Mouse (Mus musculus) midbrain, embryonic 13.5 days (tissue): ENCODE measurements at regions not wholly inside any gene's neighbourhood (a gene's known extent, or its start where the extent isn't known, plus 50 kb on each side); places are given as distances from the start of the nearest gene placed in this dataset.

Experiments used
- ATAC-seq: fragments of 200-750 bp; cut with Nextera tagmentation; 2 replicates; pipeline ENCODE4 v1.8.0; 2017; ENCODE audit warnings: mild to moderate bottlenecking, moderate TSS enrichment, moderate library complexity
- H3K27ac ChIP-seq: fragments of 300-500 bp; sonication (generic); 2 replicates; pipeline ENCODE4 v1.5.1; 2015; ENCODE audit warnings: inconsistent platforms, mild to moderate bottlenecking, moderate library complexity
- H3K27me3 ChIP-seq: fragments of 300-500 bp; sonication (generic); 2 replicates; pipeline ENCODE4 v1.6.1; 2015; ENCODE audit warnings: mild to moderate bottlenecking, inconsistent platforms
- H3K36me3 ChIP-seq: fragments of 300-500 bp; sonication (generic); 2 replicates; pipeline ENCODE4 v1.6.1; 2015; ENCODE audit warnings: mild to moderate bottlenecking, inconsistent platforms
- H3K4me1 ChIP-seq: fragments of 300-500 bp; sonication (generic); replicated peaks from 2 replicates; pipeline ENCODE4 v1.6.1; 2015; ENCODE audit warnings: inconsistent platforms
- H3K4me2 ChIP-seq: fragments of 300-500 bp; sonication (generic); replicated peaks from 2 replicates; pipeline ENCODE4 v1.6.1; 2015; ENCODE audit warnings: moderate library complexity, mild to moderate bottlenecking, inconsistent platforms
- H3K4me3 ChIP-seq: fragments of 300-500 bp; sonication (generic); replicated peaks from 2 replicates; pipeline ENCODE4 v1.5.1; 2015; ENCODE audit warnings: mild to moderate bottlenecking, inconsistent platforms
- H3K9ac ChIP-seq: fragments of 300-500 bp; sonication (generic); replicated peaks from 2 replicates; pipeline ENCODE4 v1.6.1; 2015; ENCODE audit warnings: mild to moderate bottlenecking, inconsistent platforms
- H3K9me3 ChIP-seq: fragments of 300-500 bp; sonication (generic); 2 replicates; pipeline ENCODE4 v1.6.1; 2016; ENCODE audit warnings: mild to moderate bottlenecking, inconsistent platforms
- WGBS: fragments of 180-500 bp; shearing (Covaris S2); methylation state at CpG from one replicate; pipeline ENCODE4 v1.1.7; 2015; 5-methylcytosine and 5-hydroxymethylcytosine counted together

DNA sequence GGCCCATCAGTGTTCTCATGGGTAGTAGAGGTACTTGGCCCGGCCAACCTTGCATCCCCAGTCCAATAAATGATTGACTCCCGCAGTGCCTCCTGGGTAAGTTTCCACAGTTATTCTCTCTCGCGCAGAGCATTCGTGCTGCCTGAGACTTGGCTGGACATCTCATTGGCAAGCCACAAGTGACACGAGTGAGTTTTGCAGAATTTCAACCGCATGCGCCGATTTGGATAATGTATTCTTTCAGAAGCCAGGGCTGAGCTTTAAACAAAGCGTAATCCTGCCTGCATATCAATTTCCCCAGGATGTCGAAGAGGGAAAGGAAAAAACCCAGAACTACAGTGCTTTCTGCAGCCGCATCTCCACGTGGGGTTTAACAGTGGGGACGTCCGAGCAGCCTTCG is 112.6 kb downstream of the 3100002H09Rik start:
- ATAC-seq, result peak; percentile 40; the same call in 1 of the 2 replicates
- Histone ChIP-seq H3K4me3 (no peak overlapping the region), H3K4me2 (peak overlapping the region; percentile 23), H3K36me3 (no peaks in the 10 kb centered on the region), H3K9ac (0 out of 2 replicates have a peak overlapping the region, but pooled peaks have one; percentile 23), H3K4me1 (peaks cover 8% of the 10 kb centered on the region), H3K27ac (peak overlapping the region; percentile 25; the same call in 1 of the 2 replicates), H3K9me3 (no peaks in the 10 kb centered on the region), H3K27me3 (peaks cover 7% of the 10 kb centered on the region; the same call in 1 of the 2 replicates)
- WGBS, result 38% methylated on average over 16 of the region's 16 CpGs

DNA sequence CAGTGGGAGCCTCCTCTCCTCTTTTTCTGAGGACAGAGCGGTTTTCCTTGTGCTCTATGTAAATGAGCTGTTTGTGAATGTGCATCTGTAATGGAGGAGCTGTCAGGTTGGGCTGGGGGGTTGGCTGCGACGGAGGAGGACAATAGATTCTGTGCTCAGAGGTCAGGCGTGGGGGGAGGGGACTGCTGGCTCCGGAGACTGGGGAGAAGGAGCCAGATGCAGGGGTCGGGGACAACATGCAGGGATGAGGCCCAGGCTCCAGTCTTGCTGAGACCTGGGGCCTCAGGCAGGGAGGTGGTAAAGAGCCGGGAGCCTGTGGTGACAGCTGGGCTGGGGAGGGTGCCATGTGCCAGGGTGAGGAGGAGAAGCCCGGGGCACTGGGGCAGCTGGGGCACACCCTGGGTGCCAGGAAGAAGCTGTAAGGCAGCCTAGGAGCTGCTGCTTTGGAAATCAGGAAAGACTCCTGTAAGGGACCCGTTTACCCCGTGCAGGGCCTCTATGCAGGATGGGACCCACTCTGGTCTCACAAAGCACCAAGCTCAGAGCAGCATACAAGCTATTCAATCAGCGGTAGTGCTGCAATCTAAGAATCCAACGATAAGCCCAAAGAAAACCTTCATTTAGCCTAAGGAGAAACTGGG is 124.5 kb downstream of the 3100002H09Rik start:
- peak; percentile 88 for ATAC-seq
- H3K4me3 ChIP-seq, result no peak overlapping the region
- H3K27me3 ChIP-seq, result peaks cover 29% of the 10 kb centered on the region
- H3K9ac ChIP-seq, result peak overlapping the region; percentile 44
- peak overlapping the region; percentile 31 for H3K4me2 ChIP-seq
- WGBS, result 3% methylated on average over 12 of the region's 12 CpGs
- H3K27ac ChIP-seq, result peak overlapping the region; percentile 91
- H3K9me3 ChIP-seq, result peaks cover 31% of the 10 kb centered on the region
- H3K4me1 ChIP-seq, result peaks cover 29% of the 10 kb centered on the region
- H3K36me3 ChIP-seq, result 0 out of 2 replicates have a peak, but pooled peaks cover 6% of the 10 kb centered on the region

DNA sequence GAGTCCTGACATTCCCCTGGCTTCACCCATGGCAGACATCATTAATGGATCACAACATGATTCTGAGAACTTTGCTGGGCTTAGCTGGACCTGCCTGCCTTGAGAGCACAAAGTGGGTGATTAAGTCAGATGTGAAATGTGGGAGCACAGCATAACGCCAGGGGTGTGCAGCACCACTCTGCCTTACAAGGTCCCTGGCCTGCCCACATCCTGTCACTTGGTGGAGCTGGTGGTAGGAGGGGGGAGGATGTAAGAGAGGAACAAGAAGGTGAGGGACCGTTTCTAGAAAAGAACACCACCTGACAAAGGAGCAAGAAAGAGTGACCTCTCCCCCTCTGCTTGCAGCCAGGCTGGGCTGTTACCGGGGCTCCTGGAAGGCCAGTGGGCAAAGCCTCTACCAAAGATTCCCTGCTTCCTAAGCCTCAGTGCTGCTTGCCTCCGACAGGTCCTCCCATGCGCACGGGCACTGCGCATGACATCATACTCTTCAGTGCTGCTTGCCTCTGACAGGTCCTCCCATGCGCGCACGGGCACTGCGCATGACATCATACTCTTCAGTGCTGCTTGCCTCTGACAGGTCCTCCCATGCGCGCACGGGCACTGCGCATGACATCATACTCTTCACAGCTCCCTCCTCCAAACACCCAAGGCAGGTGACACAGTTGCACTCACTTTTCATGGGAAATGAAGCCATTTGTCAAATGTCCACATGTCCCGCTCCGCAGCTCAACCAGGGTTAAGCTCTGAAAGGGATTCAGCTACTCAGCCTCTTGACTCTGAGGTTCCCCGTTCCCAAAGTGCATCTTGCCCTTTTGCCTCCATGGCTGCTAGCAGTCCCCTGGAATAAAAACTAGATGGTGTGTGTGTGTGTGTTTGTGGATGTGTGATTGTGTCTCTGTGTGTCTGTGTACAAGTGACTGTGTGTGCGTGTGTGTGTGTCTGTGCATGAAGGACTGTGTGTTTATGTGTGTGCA is 125.7 kb downstream of the 3100002H09Rik start:
- no peak overlapping the region for H3K4me3 ChIP-seq
- peaks cover 21% of the 10 kb centered on the region for H3K9me3 ChIP-seq
- peak overlapping the region; percentile 12 for H3K4me2 ChIP-seq
- H3K36me3 ChIP-seq, result 0 out of 2 replicates have a peak, but pooled peaks cover 6% of the 10 kb centered on the region
- peak overlapping the region; percentile 91 for H3K27ac ChIP-seq
- no peak overlapping the region for H3K9ac ChIP-seq
- peaks cover 37% of the 10 kb centered on the region for H3K27me3 ChIP-seq
- H3K4me1 ChIP-seq, result peaks cover 29% of the 10 kb centered on the region
- peak; percentile 70 for ATAC-seq
- WGBS, result 25% methylated on average over 19 of the region's 19 CpGs

DNA sequence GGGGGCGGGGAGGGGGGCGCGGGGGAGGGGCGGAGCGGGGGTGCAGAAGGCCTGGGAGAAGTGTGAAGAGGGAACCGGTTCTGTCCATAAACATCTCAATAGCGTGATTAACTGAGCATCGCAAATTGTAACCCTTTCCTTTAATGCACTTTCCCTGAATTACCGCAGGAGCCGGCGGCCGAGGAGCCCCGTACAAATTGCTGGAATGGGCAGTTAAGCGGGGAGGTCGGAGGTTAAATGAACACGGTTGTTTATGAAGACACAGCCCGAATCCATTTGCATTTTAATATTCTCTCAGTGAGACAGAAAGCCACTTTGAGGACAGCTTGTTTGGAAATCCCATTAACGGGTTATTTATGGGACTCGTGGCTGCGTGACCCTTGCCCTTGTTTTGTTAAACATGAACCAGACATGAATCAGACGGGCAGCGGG is 132.7 kb downstream of the 3100002H09Rik start:
- peak overlapping the region; percentile 4; the same call in 1 of the 2 replicates for H3K4me3 ChIP-seq
- WGBS, result 2% methylated on average over 19 of the region's 22 CpGs
- H3K27ac ChIP-seq, result peak overlapping the region; percentile 19; the same call in 1 of the 2 replicates
- no peaks in the 10 kb centered on the region for H3K9me3 ChIP-seq
- H3K9ac ChIP-seq, result 0 out of 2 replicates have a peak overlapping the region, but pooled peaks have one; percentile 33
- peaks cover 24% of the 10 kb centered on the region for H3K4me1 ChIP-seq
- ATAC-seq, result no peak; the same call in 1 of the 2 replicates
- H3K36me3 ChIP-seq, result no peaks in the 10 kb centered on the region
- peak overlapping the region; percentile 41 for H3K4me2 ChIP-seq
- H3K27me3 ChIP-seq, result peaks cover 76% of the 10 kb centered on the region

DNA sequence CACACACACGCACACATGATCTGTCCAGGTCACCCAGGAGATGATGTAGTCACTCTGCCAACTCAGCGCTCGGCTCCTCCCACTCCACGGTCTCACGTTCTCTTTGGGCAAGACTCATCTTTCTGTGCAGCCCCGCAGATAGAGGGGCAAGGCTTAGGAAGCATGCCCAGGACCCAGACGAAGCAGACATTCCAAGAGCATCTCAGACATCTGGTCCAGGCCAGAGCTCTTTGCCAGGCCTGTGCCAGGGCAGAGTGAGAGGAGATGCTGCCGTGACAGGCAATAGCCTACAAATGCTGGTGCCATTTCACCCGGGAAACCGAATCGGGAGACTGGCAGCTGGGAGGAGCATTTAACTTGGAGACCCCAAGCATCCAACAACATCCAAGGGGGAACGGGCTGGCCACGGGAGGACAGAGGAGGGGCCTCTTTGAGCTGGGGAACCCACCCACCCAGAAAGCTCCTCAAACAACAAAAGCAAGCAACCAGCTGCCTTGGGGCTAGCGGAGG is 133.2 kb downstream of the 3100002H09Rik start:
- Histone ChIP-seq H3K27ac (peak overlapping the region; percentile 69; the same call in 1 of the 2 replicates), H3K36me3 (no peaks in the 10 kb centered on the region)
- 8% methylated on average over 14 of the region's 14 CpGs for WGBS

DNA sequence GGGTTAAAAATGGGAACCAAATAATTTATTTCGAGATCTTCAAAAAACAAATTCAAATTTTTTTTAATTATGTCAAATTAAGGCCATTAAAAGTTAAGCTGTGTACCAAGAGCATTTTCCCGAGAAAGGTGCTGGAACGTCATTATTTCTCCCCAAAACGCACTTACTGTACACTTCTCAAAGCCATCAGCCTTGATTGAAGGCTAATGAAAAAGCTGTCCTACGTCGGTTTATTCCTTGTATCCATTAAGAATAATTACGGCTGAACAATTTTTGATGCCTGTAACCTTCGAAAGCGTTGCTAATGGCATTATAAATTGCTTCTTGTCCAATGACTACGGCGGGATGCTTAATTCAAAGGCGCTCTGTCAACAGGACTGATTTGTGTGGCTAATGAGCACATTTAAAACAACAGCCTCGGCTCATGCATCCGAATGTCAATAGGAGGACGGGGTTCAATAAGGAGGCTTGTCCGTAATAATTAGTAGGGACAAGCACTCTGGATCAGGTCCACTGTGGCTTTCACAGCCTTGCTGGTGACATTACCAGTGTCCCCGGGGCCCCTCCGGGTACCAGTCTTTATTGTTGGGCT is 145.3 kb downstream of the 3100002H09Rik start:
- Histone ChIP-seq H3K9me3 (no peaks in the 10 kb centered on the region), H3K36me3 (no peaks in the 10 kb centered on the region), H3K27me3 (peaks cover 60% of the 10 kb centered on the region), H3K9ac (no peak overlapping the region), H3K4me1 (peaks cover 13% of the 10 kb centered on the region), H3K27ac (no peak overlapping the region), H3K4me3 (no peak overlapping the region), H3K4me2 (no peak overlapping the region)
- WGBS, result 46% methylated on average over 18 of the region's 18 CpGs
- ATAC-seq, result 0 out of 2 replicates have a peak, but pooled peaks have one; percentile 27

More for the DNA sequence above, 133.2 kb downstream of the 3100002H09Rik start:
- no peaks in the 10 kb centered on the region for H3K9me3 ChIP-seq
- 0 out of 2 replicates have a peak overlapping the region, but pooled peaks have one; percentile 33 for H3K9ac ChIP-seq
- H3K4me3 ChIP-seq, result peak overlapping the region; percentile 4; the same call in 1 of the 2 replicates
- peaks cover 76% of the 10 kb centered on the region for H3K27me3 ChIP-seq
- peak; percentile 83 for ATAC-seq
- H3K4me1 ChIP-seq, result peaks cover 24% of the 10 kb centered on the region
- H3K4me2 ChIP-seq, result peak overlapping the region; percentile 41

DNA sequence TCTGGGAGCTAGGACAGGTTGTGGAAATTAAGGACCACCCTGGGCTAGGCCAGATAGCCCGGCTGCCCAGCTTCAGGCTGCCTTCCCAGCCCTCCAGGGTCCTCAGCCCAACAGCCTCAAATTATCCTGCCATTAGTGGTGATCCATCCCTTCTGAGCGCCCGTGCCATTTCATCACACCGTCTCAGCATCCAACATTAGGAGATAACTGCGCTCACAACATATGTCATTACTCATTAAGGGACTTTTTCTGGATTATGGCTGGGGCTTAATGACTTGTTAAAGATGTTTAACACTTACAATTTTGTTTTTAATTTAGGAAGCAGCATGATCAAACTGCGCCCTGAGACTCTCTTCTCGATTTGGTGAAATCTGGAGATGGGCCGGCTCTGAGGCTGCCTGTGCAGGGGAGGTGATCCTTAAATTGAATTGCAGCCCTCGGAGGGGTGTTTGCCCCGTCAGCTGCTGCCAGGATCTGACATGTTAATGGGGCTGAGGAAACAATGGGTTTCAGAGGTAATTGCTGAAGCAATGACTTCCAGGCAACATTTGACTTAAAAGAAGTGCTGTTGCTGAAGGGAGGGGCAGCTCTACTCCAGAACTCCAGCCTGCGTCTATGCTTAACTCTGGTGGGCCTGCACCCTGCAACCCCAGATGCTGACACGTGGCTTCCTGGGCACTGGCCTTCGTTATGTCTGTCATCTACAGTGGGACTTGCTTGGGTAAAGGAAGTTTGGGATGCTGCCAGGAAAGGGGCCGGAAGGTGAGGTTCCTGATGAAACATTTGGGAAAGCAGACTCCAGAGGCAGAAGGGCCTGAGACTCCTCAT is 154.9 kb downstream of the 3100002H09Rik start:
- Histone ChIP-seq H3K4me3 (no peak overlapping the region), H3K9ac (no peak overlapping the region), H3K27ac (0 out of 2 replicates have a peak overlapping the region, but pooled peaks have one; percentile 35), H3K27me3 (peaks cover 38% of the 10 kb centered on the region), H3K4me2 (no peak overlapping the region), H3K36me3 (no peaks in the 10 kb centered on the region), H3K9me3 (no peaks in the 10 kb centered on the region), H3K4me1 (peaks cover 50% of the 10 kb centered on the region)
- WGBS, result 44% methylated on average over 14 of the region's 14 CpGs
- ATAC-seq, result no peak

DNA sequence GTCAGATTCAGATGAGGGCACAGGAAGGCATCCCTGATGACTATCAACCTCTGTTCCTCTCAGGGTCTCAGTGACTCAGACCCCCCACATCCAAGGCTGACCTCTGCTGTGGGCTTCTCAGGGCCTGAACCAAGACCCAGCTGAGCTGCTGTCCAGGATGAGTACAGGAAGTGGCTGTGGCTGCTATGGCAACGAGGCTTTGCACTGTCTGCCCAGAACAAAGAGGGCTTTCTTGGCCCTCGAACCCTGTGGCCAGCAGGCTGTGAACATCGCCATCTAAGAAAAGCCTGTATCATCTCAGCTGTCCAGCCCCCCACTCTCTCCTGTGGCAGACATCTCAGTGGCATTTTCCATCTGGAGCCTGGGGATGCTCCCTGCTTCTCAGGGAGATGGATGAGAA is 159.5 kb downstream of the 3100002H09Rik start:
- no peak overlapping the region for H3K4me2 ChIP-seq
- peaks cover 39% of the 10 kb centered on the region for H3K4me1 ChIP-seq
- no peaks in the 10 kb centered on the region for H3K36me3 ChIP-seq
- no peak overlapping the region for H3K4me3 ChIP-seq
- 13% methylated on average over 3 of the region's 3 CpGs for WGBS
- H3K9ac ChIP-seq, result no peak overlapping the region
- peak; percentile 74; the same call in 1 of the 2 replicates for ATAC-seq
- H3K27me3 ChIP-seq, result peaks cover 30% of the 10 kb centered on the region
- H3K27ac ChIP-seq, result no peak overlapping the region
- no peaks in the 10 kb centered on the region for H3K9me3 ChIP-seq

DNA sequence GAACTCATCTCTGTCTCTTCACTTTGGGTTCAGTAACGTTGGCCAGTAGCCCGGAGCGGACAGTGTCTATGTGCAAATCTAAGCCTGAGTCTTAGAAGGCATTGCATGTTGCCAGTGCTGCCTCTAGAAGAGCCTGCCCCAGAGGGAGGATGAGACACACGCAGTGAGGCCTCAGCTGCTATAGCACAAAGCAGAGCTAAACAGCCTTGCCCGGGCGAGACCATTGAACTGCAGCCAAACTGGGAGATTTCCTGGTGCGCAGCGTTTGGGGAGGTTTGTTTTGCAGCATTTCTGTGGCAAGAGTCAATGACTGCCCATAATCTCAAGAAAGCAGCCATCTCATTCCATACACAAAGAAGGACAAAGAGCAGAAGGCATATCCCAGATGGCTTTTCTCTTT is 164.0 kb downstream of the 3100002H09Rik start:
- no peak overlapping the region for H3K9ac ChIP-seq
- ATAC-seq, result no peak
- peaks cover 27% of the 10 kb centered on the region for H3K27me3 ChIP-seq
- no peaks in the 10 kb centered on the region for H3K9me3 ChIP-seq
- H3K4me3 ChIP-seq, result no peak overlapping the region
- peak overlapping the region; percentile 39; the same call in 1 of the 2 replicates for H3K27ac ChIP-seq
- peaks cover 47% of the 10 kb centered on the region for H3K4me1 ChIP-seq
- no peak overlapping the region for H3K4me2 ChIP-seq
- H3K36me3 ChIP-seq, result no peaks in the 10 kb centered on the region
- 41% methylated on average over 8 of the region's 8 CpGs for WGBS

DNA sequence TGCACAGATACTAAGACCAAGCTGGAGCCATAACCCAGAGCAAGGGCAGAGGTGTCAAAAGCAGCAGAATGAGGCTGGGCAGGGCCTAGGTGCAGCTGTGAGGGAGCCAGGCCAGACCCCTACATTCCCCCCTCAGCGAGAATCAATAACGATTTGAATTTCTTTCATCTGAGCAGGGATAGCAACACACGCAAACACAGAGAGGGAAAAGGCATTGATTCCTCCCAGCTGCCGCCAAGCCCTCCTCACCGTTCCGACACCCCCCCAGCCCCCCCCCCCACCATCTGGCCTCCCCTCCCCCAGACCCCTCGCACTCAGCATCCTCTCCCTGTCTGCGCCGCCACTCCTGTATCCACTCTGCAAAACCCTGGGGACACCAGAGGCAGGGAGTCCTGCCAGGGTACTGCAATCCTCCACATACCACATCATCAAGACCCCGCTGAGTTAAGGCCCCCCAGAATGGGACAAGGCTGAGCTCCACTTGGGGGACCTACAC is 166.9 kb downstream of the 3100002H09Rik start:
- Histone ChIP-seq H3K36me3 (no peaks in the 10 kb centered on the region), H3K4me2 (peak overlapping the region; percentile 23), H3K9me3 (no peaks in the 10 kb centered on the region), H3K27ac (peak overlapping the region; percentile 74), H3K4me1 (peaks cover 42% of the 10 kb centered on the region), H3K27me3 (peaks cover 46% of the 10 kb centered on the region), H3K9ac (0 out of 2 replicates have a peak overlapping the region, but pooled peaks have one; percentile 32), H3K4me3 (no peak overlapping the region)
- 1% methylated on average over 10 of the region's 10 CpGs for WGBS
- peak; percentile 75 for ATAC-seq
